10 mouse cellular contexts compared by ENCODE assay signal in genomic region chr9:122244080-122244799, GRCm38 (mm10). TPM values are rescaled to one million over a fixed set of nuclear protein-coding genes. Genes with fewer than 3 reads are reported as not detected.
DNase-seq lines count a peak whose midpoint lies in the region; ATAC-seq lines count a peak whose summit lies in the region.
"Had no signal": no experiment of that assay in that cellular context is flagged by ENCODE, and none has a peak within 500 bp of the region (broad histone marks: within the 10 kb centered on the region; RNA-seq: fewer than 3 reads in every experiment).

No protein-coding gene starts in this region.

- H3K27me3 ChIP-seq in liver, embryonic 11.5 days (replicated peaks; ENCODE audit: control insufficient read depth, insufficient read depth, low read length): no peaks in the 10 kb centered on the region

- no peak overlapping the region for H3K27ac ChIP-seq in liver, embryonic 11.5 days (ENCODE audit: low read depth, low read length)

- H3K9ac ChIP-seq in liver, embryonic 11.5 days (ENCODE audit: low read depth, low read length): no peak overlapping the region

- no peaks in the 10 kb centered on the region for H3K4me1 ChIP-seq in liver, embryonic 11.5 days (replicated peaks; ENCODE audit: control insufficient read depth, insufficient read depth, low read length)

- peak; percentile 60 for DNase-seq in liver
- no peak for DNase-seq in liver, embryonic 11.5 days (ENCODE audit: low spot score)
- DNase-seq in MEL-GATA-1-ER (ENCODE audit: extremely low read depth, low read depth): peak; percentile 26
- peak; percentile 87 to 89 for DNase-seq in cerebellum, postnatal 10 days
- peak; percentile 20 to 23 for DNase-seq in heart, adult 9 months (ENCODE audit: low spot score in 2 of 2)
- peak; percentile 39 to 52 for DNase-seq in left cerebral cortex, adult 8-10 months (ENCODE audit: low spot score in 2 of 2)
- peak; percentile 64 for DNase-seq in retina, postnatal 1 day

- ATAC-seq in liver, embryonic 11.5 days (replicated peaks; ENCODE audit: low FRiP score): no peak; the same call in 1 of the 2 replicates
- no peak for ATAC-seq in erythroblast, adult 5-6 weeks (replicated peaks; ENCODE audit: low FRiP score, poor library complexity, severe bottlenecking)

- H3K4me3 ChIP-seq in liver, embryonic 11.5 days (ENCODE audit: low read depth, low read length): no peak overlapping the region
- H3K4me3 ChIP-seq: erythroblast, embryonic 14.5 days; megakaryocyte, embryonic 14.5 days had no signal

- H3K9me3 ChIP-seq in liver, embryonic 11.5 days (ENCODE audit: control insufficient read depth, low read length): no peaks in the 10 kb centered on the region
- H3K9me3 ChIP-seq: megakaryocyte, embryonic 14.5 days had no signal

- no peak overlapping the region for H3K4me2 ChIP-seq in liver, embryonic 11.5 days

- H3K36me3 ChIP-seq in liver, embryonic 11.5 days (ENCODE audit: control insufficient read depth, insufficient read depth, low read length): no peaks in the 10 kb centered on the region

- WGBS in liver, embryonic 11.5 days: 34% methylated on average over 4 of the region's 4 CpGs

RNA-seq across cellular contexts. Expression of gene Ano10, which starts 50.0 kb away (rescaled TPM):
- polyA plus RNA-seq in liver, embryonic 11.5 days (2014; fragmentation: Nextera tagmentation; extraction: Ambion mirVana): 15.4 and 16.9 TPM in 2 replicates
- 10 to 100 TPM; 28.5 to 29.8 (median 29.6) TPM for total RNA-seq in left cerebral cortex, adult 8-10 months (2022)
- 14.8 and 31.1 TPM in 2 replicates for total RNA-seq in erythroblast, adult 5-6 weeks (2015; ENCODE audit: low replicate concordance)
- 6.4 and 7.4 TPM in 2 replicates for total RNA-seq in erythroblast, adult 5-6 weeks (2017; ENCODE audit: low replicate concordance)
